Mouse (Mus musculus) forebrain, embryonic 11.5 days (tissue): ENCODE data around the gene Epb41. TPM values are rescaled to one million over a fixed set of nuclear protein-coding genes. Genes with fewer than 3 reads are reported as not detected.

Experiments
- ATAC-seq: fragments of 200-750 bp; cut with Nextera tagmentation; replicated peaks from 2 replicates; pipeline ENCODE4 v1.8.0; 2017; ENCODE audit warnings: moderate TSS enrichment; ENCODE audit not compliant: low FRiP score
- DNase-seq: peaks from one replicate; pipeline ENCODE4 v3.0.0-alpha.2; 2017; ENCODE audit warnings: low spot score
- H3K27ac ChIP-seq: fragments of 300-500 bp; sonication (generic); 2 replicates; pipeline ENCODE4 v1.5.1; 2014; ENCODE audit warnings: low read depth, low read length
- H3K27me3 ChIP-seq: fragments of 300-500 bp; sonication (generic); 2 replicates; pipeline ENCODE4 v1.6.1; 2014; ENCODE audit warnings: mild to moderate bottlenecking, low read length, mixed read lengths; ENCODE audit not compliant: control insufficient read depth, insufficient read depth
- H3K36me3 ChIP-seq: fragments of 300-500 bp; sonication (generic); 2 replicates; pipeline ENCODE4 v1.6.1; 2014; ENCODE audit warnings: mild to moderate bottlenecking, low read length, moderate library complexity, mixed read lengths; ENCODE audit not compliant: control insufficient read depth, insufficient read depth
- H3K4me1 ChIP-seq: fragments of 300-500 bp; sonication (generic); replicated peaks from 2 replicates; pipeline ENCODE4 v1.6.1; 2014; ENCODE audit warnings: low read length, mixed read lengths; ENCODE audit not compliant: control insufficient read depth, insufficient read depth
- H3K4me2 ChIP-seq: fragments of 300-500 bp; sonication (generic); 2 replicates; pipeline ENCODE4 v1.6.1; 2014; ENCODE audit warnings: low read depth, mild to moderate bottlenecking, low read length, moderate library complexity, mixed read lengths; ENCODE audit not compliant: severe bottlenecking
- H3K4me3 ChIP-seq: fragments of 300-500 bp; sonication (generic); 2 replicates; pipeline ENCODE4 v1.5.1; 2014; ENCODE audit warnings: low read depth, low read length
- H3K9ac ChIP-seq: fragments of 300-500 bp; sonication (generic); 2 replicates; pipeline ENCODE4 v1.6.1; 2014; ENCODE audit warnings: low read length
- H3K9me3 ChIP-seq: fragments of 300-500 bp; sonication (generic); 2 replicates; pipeline ENCODE4 v1.6.1; 2016; ENCODE audit warnings: low read length, mixed read lengths; ENCODE audit not compliant: control insufficient read depth
- WGBS: fragments of 180-500 bp; shearing (Covaris S2); extraction: QIAGEN DNeasy Blood & Tissue Kit; methylation state at CpG from one replicate; pipeline ENCODE4 v1.1.7; 2014; 5-methylcytosine and 5-hydroxymethylcytosine counted together
- polyA plus RNA-seq: library from polyadenylated mRNA; unstranded; fragments of >200 nt; fragmentation: Nextera tagmentation; extraction: Ambion mirVana; gene quantifications from 2 replicates; pipeline ENCODE4 v1.2.1, GENCODE M21; 2014

Gene Epb41
- polyA plus RNA-seq, 1 experiment from 2014 or later: 145 TPM

DNA sequence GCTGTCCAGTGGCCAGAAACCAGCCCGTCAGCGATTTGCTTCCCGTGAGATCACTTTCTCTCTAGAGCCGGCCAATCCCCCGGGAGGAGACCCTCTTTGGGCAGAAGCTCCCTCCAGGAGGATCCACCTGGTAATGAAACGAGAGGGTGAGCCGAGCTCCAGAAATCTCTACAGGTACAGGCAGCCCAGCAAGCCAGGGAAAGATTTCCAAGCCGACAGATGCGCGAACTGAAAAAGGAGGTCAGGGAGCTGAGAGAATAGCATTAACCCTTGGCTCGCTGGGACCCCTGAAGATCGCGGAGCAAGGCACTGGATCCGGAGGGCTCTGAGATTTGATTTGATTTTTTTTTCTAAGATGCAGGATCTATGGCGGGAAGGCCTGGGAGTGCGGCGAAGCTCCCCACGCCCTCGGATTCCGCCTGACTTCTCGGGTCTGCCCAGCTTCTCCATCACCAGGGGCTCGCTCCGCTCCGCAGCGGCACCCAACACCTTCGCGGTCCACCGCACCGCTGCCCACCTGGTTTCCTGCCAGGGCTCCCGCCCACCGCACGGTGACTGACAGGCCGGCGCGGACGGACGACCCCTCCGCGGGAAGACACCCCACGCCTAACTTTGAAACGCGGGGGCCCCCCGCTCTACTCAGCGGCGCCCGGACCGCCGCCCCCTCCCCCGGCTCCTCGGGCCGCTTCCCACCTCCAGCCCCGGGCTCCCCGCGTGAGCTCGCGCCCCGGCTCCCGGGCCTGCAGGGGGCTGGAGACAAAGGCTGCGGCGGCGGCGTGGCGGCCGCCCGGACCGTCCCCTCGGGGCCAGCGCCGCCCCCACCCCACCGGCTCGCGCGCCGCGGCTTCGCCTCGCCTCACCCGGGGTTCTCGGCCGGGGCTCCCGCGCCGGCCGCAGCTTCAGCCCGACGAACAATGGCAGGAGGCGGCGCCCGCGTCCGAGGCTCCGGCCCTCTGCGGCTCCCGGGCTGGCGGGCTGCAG, 26.8 kb downstream of the Epb41 start:
- DNase-seq: peak; percentile 77
- Histone ChIP-seq H3K36me3 (no peaks in the 10 kb centered on the region), H3K4me2 (peak overlapping the region; percentile 84), H3K27me3 (no peaks in the 10 kb centered on the region), H3K4me3 (peak overlapping the region; percentile 97), H3K9ac (peak overlapping the region; percentile 99), H3K4me1 (peaks cover 6% of the 10 kb centered on the region; the same call in 1 of the 2 replicates), H3K27ac (peak overlapping the region; percentile 95), H3K9me3 (no peaks in the 10 kb centered on the region)
- WGBS: under 1% methylated on average over 89 of the region's 95 CpGs
- ATAC-seq: peak; percentile 70

DNA sequence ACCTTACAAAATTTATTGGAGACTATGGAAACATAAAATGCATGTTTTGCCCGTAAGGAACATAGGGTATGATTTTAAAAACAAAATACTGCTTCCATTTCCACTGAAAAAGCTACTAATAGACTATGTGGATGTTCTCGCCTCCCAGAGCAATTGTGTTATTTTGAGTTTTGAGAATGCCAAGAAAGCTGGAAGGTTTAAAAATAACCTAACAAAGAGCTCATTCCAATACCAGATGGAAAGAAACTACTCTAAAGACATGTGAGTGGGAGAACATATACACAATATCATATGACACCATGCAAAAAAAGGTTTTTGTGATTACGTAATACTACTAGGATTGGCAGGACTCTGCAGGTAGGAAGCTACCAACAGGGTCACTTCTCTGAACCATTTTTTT, 31.4 kb downstream of the Epb41 start:
- H3K27me3 ChIP-seq: no peaks in the 10 kb centered on the region
- H3K4me2 ChIP-seq: no peak overlapping the region
- H3K4me3 ChIP-seq: no peak overlapping the region
- no peak overlapping the region for H3K27ac ChIP-seq
- H3K4me1 ChIP-seq: no peaks in the 10 kb centered on the region
- no peaks in the 10 kb centered on the region for H3K36me3 ChIP-seq
- ATAC-seq (no peak), DNase-seq (no peak)
- 91% methylated on average over 3 of the region's 3 CpGs for WGBS
- H3K9ac ChIP-seq: no peak overlapping the region
- H3K9me3 ChIP-seq: no peaks in the 10 kb centered on the region

GRCm38 (mm10) chr4:132041471-132042332, 33.4 kb downstream of the Epb41 start:
- H3K4me2 ChIP-seq: no peak overlapping the region
- no peaks in the 10 kb centered on the region for H3K36me3 ChIP-seq
- 80% methylated on average over 6 of the region's 6 CpGs for WGBS
- no peak overlapping the region for H3K27ac ChIP-seq
- H3K27me3 ChIP-seq: no peaks in the 10 kb centered on the region
- no peaks in the 10 kb centered on the region for H3K4me1 ChIP-seq
- H3K9me3 ChIP-seq: no peaks in the 10 kb centered on the region
- no peak for DNase-seq
- no peak for ATAC-seq
- no peak overlapping the region for H3K4me3 ChIP-seq
- no peak overlapping the region for H3K9ac ChIP-seq

- no peak for DNase-seq
- no peaks in the 10 kb centered on the region for H3K9me3 ChIP-seq
- H3K4me1 ChIP-seq: peaks cover under 1% of the 10 kb centered on the region; the same call in 1 of the 2 replicates
- H3K9ac ChIP-seq: no peak overlapping the region
- no peak overlapping the region for H3K4me2 ChIP-seq
- WGBS: 87% methylated on average over 8 of the region's 8 CpGs
- H3K4me3 ChIP-seq: no peak overlapping the region
- no peak overlapping the region for H3K27ac ChIP-seq
- H3K36me3 ChIP-seq: no peaks in the 10 kb centered on the region
- no peak for ATAC-seq
- no peaks in the 10 kb centered on the region for H3K27me3 ChIP-seq
Observed at GRCm38 (mm10) chr4:132039975-132040645, 35.0 kb downstream of the Epb41 start.

DNA sequence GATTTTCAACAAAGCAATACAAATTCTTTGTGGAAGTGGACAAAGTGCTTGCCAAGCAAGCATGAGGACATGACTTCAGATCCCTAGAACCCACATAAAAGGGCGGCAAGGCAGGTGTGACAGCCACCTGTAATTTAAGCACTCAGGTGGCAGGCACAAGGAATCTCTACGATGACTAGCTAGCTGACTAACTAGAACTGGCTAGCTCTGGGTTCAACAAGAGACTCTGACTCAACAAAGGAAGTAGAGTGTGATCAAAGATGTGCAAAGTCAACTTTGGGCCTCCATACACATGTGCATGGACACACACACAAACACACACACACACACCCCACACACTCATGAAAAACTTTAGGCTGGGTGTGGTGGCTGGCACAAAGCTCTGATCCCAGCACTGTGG, 35.6 kb downstream of the Epb41 start:
- no peak for ATAC-seq
- no peaks in the 10 kb centered on the region for H3K27me3 ChIP-seq
- WGBS: 98% methylated on average over 2 of the region's 2 CpGs
- no peaks in the 10 kb centered on the region for H3K36me3 ChIP-seq
- H3K9me3 ChIP-seq: no peaks in the 10 kb centered on the region
- H3K4me1 ChIP-seq: peaks cover 2% of the 10 kb centered on the region; the same call in 1 of the 2 replicates
- H3K9ac ChIP-seq: no peak overlapping the region
- no peak for DNase-seq
- no peak overlapping the region for H3K4me2 ChIP-seq
- H3K27ac ChIP-seq: no peak overlapping the region
- no peak overlapping the region for H3K4me3 ChIP-seq

DNA sequence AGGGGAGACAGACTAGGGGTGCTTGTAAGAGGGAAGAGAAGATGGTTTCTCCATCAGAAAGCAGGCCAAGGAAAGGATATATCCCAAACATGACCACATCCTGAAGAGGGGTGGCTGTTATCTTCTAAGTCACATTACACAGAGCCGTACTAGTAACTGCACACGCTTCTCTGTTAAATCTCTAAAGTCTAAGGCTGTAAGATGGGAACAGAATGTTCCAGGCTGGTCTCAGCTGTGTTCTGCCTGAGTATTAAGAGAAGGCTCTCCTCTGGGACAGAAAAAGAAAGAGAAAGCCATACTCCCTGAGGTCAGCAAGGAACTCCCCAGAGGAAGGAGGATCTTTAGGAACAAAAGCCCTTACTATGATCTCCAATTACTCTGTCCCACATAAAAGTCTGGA, 36.3 kb downstream of the Epb41 start:
- H3K4me3 ChIP-seq: no peak overlapping the region
- H3K27me3 ChIP-seq: no peaks in the 10 kb centered on the region
- DNase-seq (no peak), ATAC-seq (no peak)
- no peaks in the 10 kb centered on the region for H3K9me3 ChIP-seq
- peaks cover 2% of the 10 kb centered on the region; the same call in 1 of the 2 replicates for H3K4me1 ChIP-seq
- no peak overlapping the region for H3K27ac ChIP-seq
- WGBS: 90% methylated on average over 2 of the region's 2 CpGs
- H3K36me3 ChIP-seq: no peaks in the 10 kb centered on the region
- no peak overlapping the region for H3K9ac ChIP-seq
- no peak overlapping the region for H3K4me2 ChIP-seq

DNA sequence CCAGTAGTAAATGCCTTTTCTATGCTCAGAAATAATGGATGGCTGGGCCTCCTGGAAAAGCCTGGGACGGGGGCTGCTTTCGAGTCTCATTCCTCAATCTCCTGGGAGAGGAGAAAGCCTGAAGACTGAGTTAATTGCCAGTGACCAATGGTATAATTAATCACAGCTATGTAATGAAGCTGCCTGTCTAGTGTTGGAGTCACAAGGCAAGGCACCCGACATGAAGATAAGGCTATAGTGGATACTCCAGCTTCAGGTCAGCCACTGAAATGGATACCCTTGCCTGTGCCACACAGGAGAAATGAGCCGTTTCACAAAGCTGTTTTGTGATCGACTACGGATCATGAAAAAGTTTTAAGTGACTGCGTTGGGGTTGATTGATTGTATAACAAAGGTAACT, 37.1 kb downstream of the Epb41 start:
- peaks cover 2% of the 10 kb centered on the region; the same call in 1 of the 2 replicates for H3K4me1 ChIP-seq
- DNase-seq (no peak), ATAC-seq (no peak)
- H3K9me3 ChIP-seq: no peaks in the 10 kb centered on the region
- H3K4me2 ChIP-seq: no peak overlapping the region
- H3K4me3 ChIP-seq: no peak overlapping the region
- no peak overlapping the region for H3K9ac ChIP-seq
- 48% methylated on average over 7 of the region's 7 CpGs for WGBS
- H3K27ac ChIP-seq: no peak overlapping the region
- H3K36me3 ChIP-seq: no peaks in the 10 kb centered on the region
- no peaks in the 10 kb centered on the region for H3K27me3 ChIP-seq

DNA sequence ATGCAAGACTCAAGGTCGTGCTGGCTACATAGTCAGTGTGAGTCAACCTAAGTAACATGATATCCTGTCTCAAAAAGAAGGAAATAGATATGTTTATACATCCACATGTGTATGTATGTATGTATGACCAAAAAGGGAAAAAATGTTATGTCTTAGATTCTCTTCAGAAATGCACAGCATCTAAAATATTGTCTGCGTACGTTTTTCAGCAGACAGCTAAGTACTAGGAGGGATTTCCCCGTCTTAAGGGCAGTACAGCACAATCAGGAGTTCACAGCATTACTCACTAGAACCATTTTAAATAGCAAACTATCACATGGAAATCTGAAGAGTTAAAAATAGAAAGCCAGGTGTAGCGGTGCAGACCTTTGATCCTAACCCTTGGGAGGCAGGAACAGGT, 38.0 kb downstream of the Epb41 start:
- 90% methylated on average over 5 of the region's 5 CpGs for WGBS
- no peak overlapping the region for H3K27ac ChIP-seq

More for the DNA sequence above, 38.0 kb downstream of the Epb41 start:
- DNase-seq: no peak
- Histone ChIP-seq H3K9me3 (no peaks in the 10 kb centered on the region), H3K4me2 (no peak overlapping the region), H3K4me3 (no peak overlapping the region), H3K9ac (no peak overlapping the region), H3K36me3 (no peaks in the 10 kb centered on the region), H3K27me3 (no peaks in the 10 kb centered on the region), H3K4me1 (peaks cover 2% of the 10 kb centered on the region; the same call in 1 of the 2 replicates)
- no peak for ATAC-seq
